Mouse (Mus musculus) ES-E14 (cell line): Measurements from ENCODE around the gene Pofut1. TPM values are rescaled to one million over a fixed set of nuclear protein-coding genes. Genes with fewer than 3 reads are reported as not detected.

Experiments used
- DNase-seq: peaks from one replicate; pipeline ENCODE4 v3.0.0-alpha.2; 2013; ENCODE audit warnings: low read depth, low spot score
- H3K27ac ChIP-seq: 2 replicates; pipeline ENCODE4 v1.5.1; 2012; ENCODE audit warnings: low read depth, mild to moderate bottlenecking, low read length, moderate library complexity, mixed read lengths; ENCODE audit not compliant: poor library complexity, insufficient read depth, severe bottlenecking
- H3K36me3 ChIP-seq: 2 replicates; pipeline ENCODE4 v1.6.1; 2012; ENCODE audit warnings: mild to moderate bottlenecking, low read length, moderate library complexity, mixed read lengths; ENCODE audit not compliant: control insufficient read depth, poor library complexity, insufficient read depth, severe bottlenecking
- H3K4me1 ChIP-seq, 2 experiments: fragments of 150-350 bp in 1 of 2; sonication (generic) in 1 of 2; 2 replicates each; pipeline ENCODE4 v1.6.1; 2012; ENCODE audit warnings: low read length in 2 of 2, mild to moderate bottlenecking in 1 of 2, mixed read lengths in 1 of 2; ENCODE audit not compliant: control insufficient read depth in 2 of 2, insufficient read depth in 2 of 2, poor library complexity in 1 of 2
- H3K4me3 ChIP-seq, 2 experiments: fragments of 150-350 bp in 1 of 2; sonication (generic) in 1 of 2; 2 replicates each; pipeline ENCODE4 v1.5.1; 2012; ENCODE audit warnings: low read length in 2 of 2, low read depth in 1 of 2, mild to moderate bottlenecking in 1 of 2, mixed read lengths in 1 of 2; ENCODE audit not compliant: insufficient read depth in 1 of 2, poor library complexity in 1 of 2, severe bottlenecking in 1 of 2
- H3K9ac ChIP-seq: 2 replicates; pipeline ENCODE4 v1.6.1; 2012; ENCODE audit warnings: low read depth, mild to moderate bottlenecking, low read length, mixed read lengths; ENCODE audit not compliant: poor library complexity, insufficient read depth, severe bottlenecking
- H3K9me3 ChIP-seq: fragments of 150-350 bp; sonication (generic); 2 replicates; pipeline ENCODE4 v1.6.1; 2012; ENCODE audit warnings: low read depth, mild to moderate bottlenecking, low read length; ENCODE audit not compliant: control insufficient read depth, insufficient read depth
- CHD2 ChIP-seq: IDR thresholded peaks from 2 replicates; pipeline ENCODE4 v1.6.1; 2014; ENCODE audit warnings: mild to moderate bottlenecking, low read depth, low read length, inconsistent platforms
- HCFC1 ChIP-seq: IDR thresholded peaks from 2 replicates; pipeline ENCODE4 v1.6.1; 2012; ENCODE audit warnings: low read length, inconsistent platforms, borderline replicate concordance; ENCODE audit not compliant: insufficient read depth
- MAFK ChIP-seq: IDR thresholded peaks from 2 replicates; pipeline ENCODE4 v1.6.1; 2014; ENCODE audit warnings: mild to moderate bottlenecking, low read depth, low read length, inconsistent platforms; ENCODE audit not compliant: insufficient read depth
- ZC3H11A ChIP-seq: IDR thresholded peaks from 2 replicates; pipeline ENCODE4 v1.6.1; 2012; ENCODE audit warnings: low read depth, mild to moderate bottlenecking, inconsistent platforms, low read length, borderline replicate concordance
- ZNF384 ChIP-seq: IDR thresholded peaks from 2 replicates; pipeline ENCODE4 v1.6.1; 2012; ENCODE audit warnings: low read depth, low read length, inconsistent platforms
- in situ Hi-C, 2 experiments: fragments of 600-800 bp; cut with MboI; formaldehyde crosslinking; loops; one replicate each; pipeline ENCODE4 v1.15.1; 2025; ENCODE audit warnings: low sequenced_read_pairs in 2 of 2, inconsistent platforms in 1 of 2; ENCODE audit not compliant: unreplicated experiment in 2 of 2
- total RNA-seq: library from RNA; depleted of rRNA; stranded (reverse); fragments of 300-350 nt; gene quantifications from 2 replicates; pipeline ENCODE4 v1.2.3, GENCODE M21; 2012

Pofut1 gene
- total RNA-seq, 1 experiment, result 29.2 TPM

- no peak overlapping the region for H3K9ac ChIP-seq
- in situ Hi-C loops, result no loop called here
- no peak overlapping the region for H3K4me3 ChIP-seq
- H3K36me3 ChIP-seq, result peaks cover 2% of the 10 kb centered on the region; the same call in 1 of the 2 replicates
- H3K9me3 ChIP-seq, result no peaks in the 10 kb centered on the region
- H3K27ac ChIP-seq, result no peak overlapping the region
- TF ChIP-seq ZNF384 (no peak), HCFC1 (no peak), MAFK (no peak), CHD2 (no peak), ZC3H11A (no peak)
- no peak for DNase-seq
- peaks cover 0 to 8% of the 10 kb centered on the region in 2 experiments; a peak in 1 of 4 replicates for H3K4me1 ChIP-seq
Measured at GRCm38 (mm10) chr2:153295196-153295595, 53.9 kb downstream of the Pofut1 start.

- no peak for TF ChIP-seq MAFK
- TF ChIP-seq ZC3H11A, result no peak
- no peak for TF ChIP-seq HCFC1
- no peak for TF ChIP-seq ZNF384
- no peak for TF ChIP-seq CHD2
- Histone ChIP-seq H3K4me3 (no peak overlapping the region), H3K9ac (no peak overlapping the region)
Measured at GRCm38 (mm10) chr2:153297771-153298170, 56.4 kb downstream of the Pofut1 start.

GRCm38 (mm10) chr2:153298460-153298859 lies 57.1 kb downstream of the Pofut1 start:
- in situ Hi-C loops, result no loop called here

More at GRCm38 (mm10) chr2:153297771-153298170, 56.4 kb downstream of the Pofut1 start:
- Histone ChIP-seq H3K27ac (no peak overlapping the region), H3K4me1 (peaks cover 0 to 2% of the 10 kb centered on the region in 2 experiments; a peak in 1 of 4 replicates), H3K36me3 (peaks cover 2% of the 10 kb centered on the region; the same call in 1 of the 2 replicates), H3K9me3 (no peaks in the 10 kb centered on the region)
- DNase-seq, result no peak
- in situ Hi-C loops, result no loop called here

GRCm38 (mm10) chr2:153298863-153299262 lies 57.5 kb downstream of the Pofut1 start:
- Histone ChIP-seq H3K36me3 (peaks cover 2% of the 10 kb centered on the region; the same call in 1 of the 2 replicates), H3K4me1 (peaks cover 0 to 2% of the 10 kb centered on the region in 2 experiments; a peak in 1 of 4 replicates), H3K4me3 (no peak overlapping the region), H3K9ac (no peak overlapping the region), H3K9me3 (no peaks in the 10 kb centered on the region), H3K27ac (no peak overlapping the region)
- in situ Hi-C loops, result no loop called here
- no peak for TF ChIP-seq MAFK
- no peak for TF ChIP-seq HCFC1
- TF ChIP-seq ZNF384, result no peak
- TF ChIP-seq ZC3H11A, result no peak
- no peak for TF ChIP-seq CHD2
- DNase-seq, result no peak

More at GRCm38 (mm10) chr2:153298460-153298859, 57.1 kb downstream of the Pofut1 start:
- peaks cover 0 to 2% of the 10 kb centered on the region in 2 experiments; a peak in 1 of 4 replicates for H3K4me1 ChIP-seq
- DNase-seq, result no peak
- no peaks in the 10 kb centered on the region for H3K9me3 ChIP-seq
- H3K4me3 ChIP-seq, result no peak overlapping the region
- H3K9ac ChIP-seq, result no peak overlapping the region
- H3K27ac ChIP-seq, result no peak overlapping the region
- peaks cover 2% of the 10 kb centered on the region; the same call in 1 of the 2 replicates for H3K36me3 ChIP-seq
- no peak for TF ChIP-seq ZNF384
- no peak for TF ChIP-seq HCFC1
- TF ChIP-seq ZC3H11A, result no peak
- TF ChIP-seq MAFK, result no peak
- no peak for TF ChIP-seq CHD2

GRCm38 (mm10) chr2:153301123-153301522 lies 59.8 kb downstream of the Pofut1 start:
- H3K9ac ChIP-seq, result no peak overlapping the region
- TF ChIP-seq HCFC1, result no peak
- DNase-seq, result no peak
- H3K36me3 ChIP-seq, result no peaks in the 10 kb centered on the region
- no peak overlapping the region for H3K27ac ChIP-seq
- H3K9me3 ChIP-seq, result no peaks in the 10 kb centered on the region
- in situ Hi-C loops, result no loop called here
- no peak overlapping the region for H3K4me3 ChIP-seq
- peaks cover 0 to 2% of the 10 kb centered on the region in 2 experiments; a peak in 1 of 4 replicates for H3K4me1 ChIP-seq
